Mouse (Mus musculus): ENCODE results near the gene Dmbx1.
A peak's percentile ranks its signal among the peaks of the same experiment; 100 is the strongest.

The Dmbx1 gene

GRCm38 (mm10) chr4:115885846-115886245, 53.9 kb downstream of the Dmbx1 start:
- no peak for DNase-seq

GRCm38 (mm10) chr4:115884022-115884421, 55.7 kb downstream of the Dmbx1 start, which contains the start of gene Kncn:
Kncn (plus strand) TSS chr4:115884400.
- no peak for DNase-seq

- no peak for DNase-seq
Observed at GRCm38 (mm10) chr4:115882195-115882594, 57.5 kb downstream of the Dmbx1 start.

- DNase-seq, result no peak
Observed at GRCm38 (mm10) chr4:115881183-115881582, 58.5 kb downstream of the Dmbx1 start.

GRCm38 (mm10) chr4:115878828-115879227, 60.9 kb downstream of the Dmbx1 start:
- DNase-seq, result no peak

- peak; percentile 27 for DNase-seq
Observed at GRCm38 (mm10) chr4:115878216-115878678, 61.5 kb downstream of the Dmbx1 start.

- no peak for DNase-seq
Observed at GRCm38 (mm10) chr4:115873231-115873630, 66.5 kb downstream of the Dmbx1 start.

GRCm38 (mm10) chr4:115869512-115870210, 70.1 kb downstream of the Dmbx1 start:
- no peak for DNase-seq
